Mouse (Mus musculus) spleen, postnatal 10 days (tissue): ENCODE measurements around the gene Trim16.

Experiments
- DNase-seq, 2 experiments: peaks; one replicate each; pipeline ENCODE4 v3.0.0; 2021 to 2022; ENCODE audit warnings: low spot score in 2 of 2

Gene Trim16

DNA sequence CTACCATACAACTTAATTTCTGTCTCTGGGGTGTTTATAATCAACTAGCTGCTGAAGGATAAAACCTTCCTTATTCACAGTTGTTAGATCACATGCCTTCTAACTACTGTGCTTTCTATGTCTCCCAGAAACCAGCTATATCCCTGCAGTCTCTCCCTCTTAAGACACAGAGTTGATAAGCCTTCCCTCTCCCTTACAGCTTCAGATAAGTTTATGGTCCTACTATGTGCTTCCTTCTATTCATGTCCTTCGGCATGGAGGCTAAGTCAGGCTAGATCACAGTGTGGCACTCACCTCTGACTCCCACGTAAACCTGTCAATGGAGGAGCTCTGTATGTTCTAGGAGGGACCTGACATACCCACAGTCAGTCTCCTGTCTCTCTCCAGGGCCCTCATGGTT is 10.4 kb downstream of the Trim16 start:
- no peak for DNase-seq

DNA sequence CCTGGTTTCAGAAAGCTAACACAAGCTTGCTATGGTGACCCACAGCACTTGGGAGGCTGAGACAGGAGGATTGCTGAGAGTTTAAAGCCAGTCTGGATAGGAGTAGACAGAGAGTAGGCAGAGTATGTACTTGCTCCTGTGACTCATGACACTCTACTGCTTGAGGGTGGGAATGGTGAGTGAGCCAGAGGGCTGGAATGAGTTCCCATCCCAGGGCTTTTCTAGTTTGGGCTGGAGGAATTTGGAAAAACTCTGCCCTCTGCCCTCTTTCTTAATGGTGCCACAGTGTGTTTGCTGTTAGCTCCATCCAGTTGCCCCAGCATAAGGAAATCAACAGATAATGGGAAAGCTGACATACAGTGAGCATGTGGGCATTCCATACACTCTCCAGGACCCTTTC is 11.9 kb downstream of the Trim16 start:
- no peak for DNase-seq

DNA sequence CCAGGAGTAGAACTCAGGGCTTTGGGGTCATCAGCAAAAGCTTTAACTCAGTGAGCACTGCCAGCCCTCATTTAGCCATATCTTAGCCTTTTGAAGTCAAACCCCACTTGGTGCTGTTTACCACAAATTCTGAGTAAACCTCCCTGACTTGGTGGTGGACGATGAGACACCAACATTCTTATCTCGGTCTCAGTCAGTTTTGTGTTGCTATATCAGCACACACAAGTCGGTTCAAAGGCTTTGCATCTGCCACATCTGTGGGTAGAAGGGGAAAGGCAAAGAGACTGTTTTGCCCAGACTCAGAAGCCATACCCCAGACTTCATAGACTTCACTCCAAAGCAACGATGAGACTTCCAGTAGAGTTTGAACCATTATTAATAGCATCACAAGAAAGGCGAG is 24.5 kb downstream of the Trim16 start:
- DNase-seq = no peak

DNA sequence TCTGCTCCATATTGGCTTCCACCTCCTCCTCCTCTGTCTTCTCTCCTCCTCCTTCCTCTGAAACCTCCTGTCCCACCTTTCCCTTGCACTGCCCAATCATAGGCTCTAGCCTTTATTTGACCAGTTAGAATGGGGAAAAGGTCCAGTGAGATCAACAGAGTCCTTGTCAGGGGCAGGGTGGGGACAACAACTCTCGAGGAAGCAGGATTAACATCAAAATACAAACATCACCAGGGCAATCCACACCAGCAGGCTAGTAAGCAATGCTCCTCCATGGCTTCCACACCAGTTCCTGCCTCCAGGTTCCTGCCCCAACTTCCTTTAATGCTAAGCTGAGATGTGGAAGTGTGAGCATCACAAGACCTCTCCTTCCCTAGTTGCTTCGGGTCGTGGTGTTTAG is 25.7 kb downstream of the Trim16 start:
- no peak for DNase-seq

- DNase-seq = peak; percentile 17 to 20
Observed at GRCm38 (mm10) chr11:62846961-62847654, 27.1 kb downstream of the Trim16 start, which contains the start of gene Fbxw10. TSS of gene Fbxw10 (plus strand) at chr11:62847069.

- DNase-seq = no peak
Observed at GRCm38 (mm10) chr11:62847655-62848191, 27.7 kb downstream of the Trim16 start.

GRCm38 (mm10) chr11:62848301-62848700 is 28.3 kb downstream of the Trim16 start:
- DNase-seq = no peak

DNA sequence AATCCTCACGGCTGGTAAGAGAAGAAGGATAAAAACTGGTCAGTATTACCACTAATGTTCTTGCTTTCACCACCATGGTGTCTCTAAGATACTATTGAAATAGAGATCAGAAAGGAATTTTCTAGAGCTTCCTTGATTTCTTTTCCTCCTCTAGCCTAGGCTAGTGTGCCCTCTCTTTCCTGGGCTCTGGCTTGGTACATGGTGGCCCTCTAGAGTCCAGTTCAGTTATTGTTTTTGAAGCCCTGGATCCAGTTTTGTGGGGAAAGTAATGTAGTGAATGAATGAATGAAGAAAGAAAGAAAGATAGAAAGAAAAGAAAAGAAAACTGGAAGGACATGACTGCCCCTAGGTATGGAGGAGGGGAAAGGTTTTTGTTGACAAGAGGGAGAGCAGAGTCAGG is 31.2 kb downstream of the Trim16 start:
- DNase-seq = no peak

- DNase-seq = no peak
Observed at GRCm38 (mm10) chr11:62853334-62853733, 33.3 kb downstream of the Trim16 start.

GRCm38 (mm10) chr11:62865562-62865961 is 45.5 kb downstream of the Trim16 start:
- no peak for DNase-seq

GRCm38 (mm10) chr11:62866685-62867084 is 46.7 kb downstream of the Trim16 start:
- no peak for DNase-seq

DNA sequence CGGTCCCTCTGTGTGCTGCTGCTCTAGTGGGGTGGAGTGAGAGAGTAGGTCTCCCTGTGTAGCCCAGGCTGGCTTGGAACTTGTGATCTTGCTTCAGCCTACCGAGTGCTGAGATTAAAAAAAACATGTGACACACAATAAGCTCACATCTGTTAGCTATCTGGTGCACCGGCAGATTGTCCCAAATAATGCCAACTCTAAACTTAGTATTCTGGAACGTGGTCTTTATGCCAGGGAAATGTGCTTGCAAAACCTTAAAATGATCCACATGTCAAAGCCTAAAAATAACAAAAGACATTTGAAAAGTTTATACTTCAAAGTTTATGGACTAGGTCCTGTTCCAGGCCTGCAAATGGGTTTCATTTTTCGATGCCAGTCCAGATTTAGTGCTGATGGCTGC is 49.2 kb downstream of the Trim16 start:
- DNase-seq = no peak

DNA sequence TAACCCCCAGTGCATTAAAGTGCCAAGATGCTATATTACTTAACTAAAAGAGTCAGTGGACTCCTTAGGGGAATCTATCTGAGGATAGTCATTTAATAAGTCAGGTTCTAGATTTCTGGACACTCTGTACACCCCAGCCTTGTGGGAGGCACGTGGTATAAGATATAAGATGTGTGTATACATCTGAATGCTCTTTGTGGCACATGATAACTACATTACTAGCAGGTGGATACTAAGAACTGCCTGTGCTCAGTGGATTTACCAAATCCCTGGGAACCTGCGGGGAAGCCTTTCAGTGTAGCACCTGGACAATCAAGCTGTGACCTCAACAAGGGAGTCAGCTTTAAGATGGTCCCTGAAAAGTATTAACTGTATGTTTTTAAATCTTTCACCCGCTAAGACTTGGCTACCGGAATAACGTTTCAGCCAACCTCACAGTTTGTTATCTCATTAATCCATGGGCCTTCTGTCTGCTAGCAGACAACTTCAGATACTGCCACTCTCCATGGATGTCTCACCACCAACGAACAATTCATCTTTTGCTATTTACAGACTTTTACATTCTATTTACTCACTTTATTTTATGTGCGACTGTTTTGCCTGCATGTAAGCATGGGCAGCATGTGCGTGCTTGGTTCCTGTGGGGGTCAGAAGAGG is 49.8 kb downstream of the Trim16 start:
- no peak for DNase-seq

- DNase-seq = no peak
Observed at GRCm38 (mm10) chr11:62873479-62873878, 53.4 kb downstream of the Trim16 start.

DNA sequence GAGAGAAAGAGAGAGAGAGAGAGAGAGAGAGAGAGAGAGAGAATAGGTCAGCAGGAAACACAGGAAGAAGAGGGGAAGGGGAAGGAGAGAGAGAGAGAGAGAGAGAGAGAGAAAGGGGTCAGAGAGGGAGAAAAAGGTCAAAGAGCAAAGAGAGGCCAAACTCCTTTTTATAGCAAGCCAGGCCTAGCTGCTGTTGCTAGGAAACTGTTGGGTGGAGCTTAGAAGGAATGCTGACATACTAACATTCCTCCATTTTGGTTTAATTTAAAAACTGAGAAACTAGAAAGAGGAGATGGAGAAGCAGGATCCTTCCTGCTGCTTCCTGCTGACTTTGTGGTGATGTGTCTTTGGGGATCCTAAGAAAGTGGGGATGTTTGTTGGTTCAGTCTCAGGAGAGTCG is 55.7 kb downstream of the Trim16 start:
- DNase-seq = no peak

GRCm38 (mm10) chr11:62876445-62876844 is 56.4 kb downstream of the Trim16 start:
- no peak for DNase-seq

- no peak for DNase-seq
Observed at GRCm38 (mm10) chr11:62877391-62877790, 57.4 kb downstream of the Trim16 start.

GRCm38 (mm10) chr11:62878728-62879127 is 58.7 kb downstream of the Trim16 start:
- DNase-seq = no peak

DNA sequence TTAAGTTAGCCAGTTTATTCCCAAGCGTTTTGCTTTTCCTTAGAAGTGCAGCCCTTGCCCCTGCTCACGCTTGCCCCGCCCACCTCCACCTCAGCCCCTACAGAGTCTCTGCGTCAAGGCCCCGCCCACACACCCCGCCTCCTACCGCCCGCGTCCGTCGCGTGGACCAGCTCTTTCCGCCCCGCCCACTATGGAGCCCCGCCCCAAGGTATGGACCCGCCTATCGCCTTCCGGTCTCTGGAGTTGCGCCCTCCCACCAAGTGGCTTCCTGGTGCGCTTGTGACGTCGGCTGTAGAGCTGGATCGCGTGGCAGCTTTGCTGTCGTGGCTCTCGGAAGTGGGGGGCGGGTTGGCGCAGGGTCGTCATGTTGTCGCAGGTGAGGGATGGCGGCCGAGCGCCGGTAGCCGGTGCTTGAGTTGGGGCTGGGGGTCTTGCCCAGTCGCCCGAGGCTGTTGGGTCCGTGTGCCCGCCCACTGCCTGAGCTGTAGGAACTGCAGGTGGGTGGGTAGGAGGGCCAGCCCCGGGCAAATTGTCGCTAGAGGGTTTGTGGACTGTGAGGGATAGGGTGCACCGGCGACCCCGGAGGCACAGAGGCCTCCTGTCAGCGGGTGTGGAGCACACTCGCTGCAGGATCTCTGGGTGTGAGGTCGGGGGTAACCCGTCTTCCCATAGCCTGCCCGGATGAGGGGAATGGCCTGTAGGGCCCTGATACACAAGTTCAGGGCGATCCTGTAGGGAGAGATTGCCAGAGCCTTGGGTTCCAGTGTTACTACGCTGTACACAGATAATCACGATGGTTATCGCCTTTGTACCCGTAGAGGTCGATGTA is 59.4 kb downstream of the Trim16 start, which contains the start of gene Tvp23b:
Tvp23b (plus strand) TSS at position 236 of the 829 bp plus-strand sequence.
- DNase-seq = peak; percentile 97 to 100

- no peak for DNase-seq
Observed at GRCm38 (mm10) chr11:62883407-62883806, 63.4 kb downstream of the Trim16 start.

DNA sequence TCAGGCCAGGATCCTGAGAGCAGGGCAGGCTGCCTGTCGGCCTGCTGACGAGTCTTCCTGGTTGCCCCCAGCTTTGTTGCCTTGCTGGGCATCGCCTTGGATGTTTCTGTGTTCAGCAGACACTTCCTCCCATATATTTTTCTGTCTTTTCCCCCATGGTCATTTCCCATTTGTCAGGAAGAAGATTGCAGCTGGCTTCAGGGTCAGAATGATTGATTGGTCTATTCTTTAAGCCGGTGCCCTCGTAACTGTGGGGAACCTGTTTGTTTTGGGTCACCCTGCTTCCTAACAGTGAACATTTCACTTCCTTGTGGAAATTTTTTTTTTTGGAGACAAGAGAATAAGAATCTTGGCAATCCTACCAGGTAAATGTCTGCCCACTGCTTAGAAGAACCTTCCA is 65.3 kb downstream of the Trim16 start:
- no peak for DNase-seq

DNA sequence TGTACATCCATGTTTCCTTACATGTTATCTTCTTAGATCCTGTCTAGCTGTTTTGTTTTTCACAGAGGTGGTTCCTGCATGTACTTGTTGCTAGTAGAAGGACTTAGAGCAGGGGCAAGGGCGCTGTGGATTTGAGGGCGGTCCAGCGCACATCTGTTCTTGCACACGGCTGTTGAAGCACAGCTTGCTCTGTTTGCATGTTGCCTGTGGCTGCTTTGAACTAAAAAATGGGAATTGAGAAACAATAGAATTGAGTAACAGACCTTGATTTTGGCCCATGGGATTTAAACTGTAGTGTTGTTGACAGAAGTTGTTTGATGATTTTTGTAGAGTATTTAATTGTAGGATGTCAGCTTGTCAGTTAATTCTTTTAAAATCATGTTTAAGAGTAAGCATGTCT is 70.8 kb downstream of the Trim16 start:
- DNase-seq = no peak
